In the genomic region with DNA sequence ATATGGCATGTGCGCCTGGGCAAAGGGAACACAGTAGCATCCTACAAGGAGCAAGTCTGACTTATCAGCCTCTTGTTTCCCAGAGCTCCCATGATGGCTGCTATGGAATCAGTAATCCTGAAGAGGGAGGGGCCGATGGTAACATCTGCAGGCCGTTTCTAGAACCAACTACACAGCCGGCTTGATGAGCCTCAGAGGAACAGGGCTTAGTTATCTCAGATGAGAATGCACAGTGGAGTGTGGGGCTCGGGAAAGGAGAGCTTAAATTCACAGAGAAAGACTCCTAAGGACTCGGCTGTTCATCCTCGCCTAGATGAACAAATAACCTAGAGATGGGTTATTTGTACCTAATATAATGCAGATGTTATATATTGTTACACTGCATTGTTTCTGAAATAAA, we compare ENCODE assay signal across 16 mouse cellular contexts.
"Had no signal": no experiment of that assay in that cellular context is flagged by ENCODE, and none has a peak within 500 bp of the region (broad histone marks: within the 10 kb centered on the region; RNA-seq: fewer than 3 reads in every experiment).

No protein-coding gene starts in this region.

- H3K4me1 ChIP-seq: kidney, embryonic 15.5 days; liver, embryonic 12.5 days; lung, embryonic 15.5 days had no signal

- H3K27ac ChIP-seq: intestine, embryonic 15.5 days; kidney, embryonic 15.5 days; limb, embryonic 15.5 days; liver, embryonic 12.5 days; lung, embryonic 15.5 days; macrophage; midbrain, embryonic 15.5 days; stomach, postnatal 0 days had no signal

- H3K4me3 ChIP-seq: intestine, embryonic 15.5 days; kidney, embryonic 15.5 days; limb, embryonic 15.5 days; liver, embryonic 12.5 days; lung, embryonic 15.5 days; megakaryocyte, embryonic 14.5 days; midbrain, embryonic 15.5 days had no signal

- ATAC-seq: intestine, embryonic 15.5 days; liver, embryonic 12.5 days had no signal

- H3K9ac ChIP-seq: intestine, embryonic 15.5 days; kidney, embryonic 15.5 days; limb, embryonic 15.5 days; liver, embryonic 12.5 days; lung, embryonic 15.5 days; midbrain, embryonic 15.5 days had no signal

- DNase-seq: kidney, adult 18-20 months; kidney, postnatal 14 days; layer of hippocampus, adult 9-11 months; layer of hippocampus, postnatal 36 days; lung, postnatal 14 days; right cerebral cortex, adult 18-20 months; thymus, postnatal 4 days had no signal

- H3K4me2 ChIP-seq: intestine, embryonic 15.5 days; kidney, embryonic 15.5 days; limb, embryonic 15.5 days; liver, embryonic 12.5 days; lung, embryonic 15.5 days; midbrain, embryonic 15.5 days had no signal

- H3K27me3 ChIP-seq: intestine, embryonic 15.5 days; kidney, embryonic 15.5 days; limb, embryonic 15.5 days; liver, embryonic 12.5 days; lung, embryonic 15.5 days; megakaryocyte, embryonic 14.5 days; midbrain, embryonic 15.5 days had no signal

- H3K36me3 ChIP-seq: intestine, embryonic 15.5 days; kidney, embryonic 15.5 days; limb, embryonic 15.5 days; liver, embryonic 12.5 days; lung, embryonic 15.5 days; midbrain, embryonic 15.5 days had no signal

- H3K9me3 ChIP-seq: intestine, embryonic 15.5 days; kidney, embryonic 15.5 days; limb, embryonic 15.5 days; liver, embryonic 12.5 days; lung, embryonic 15.5 days; midbrain, embryonic 15.5 days had no signal
